Mouse (Mus musculus) forebrain, embryonic 15.5 days (tissue): ENCODE measurements around the gene Fsd1l. TPM values are rescaled to one million over a fixed set of nuclear protein-coding genes. Genes with fewer than 3 reads are reported as not detected.

Experiments used
- ATAC-seq: fragments of 200-750 bp; cut with Nextera tagmentation; replicated peaks from 2 replicates; pipeline ENCODE4 v1.8.0; 2017; ENCODE audit warnings: mild to moderate bottlenecking, moderate TSS enrichment, moderate library complexity
- H3K27ac ChIP-seq: fragments of 300-500 bp; sonication (generic); replicated peaks from 2 replicates; pipeline ENCODE4 v1.5.1; 2015; ENCODE audit warnings: mild to moderate bottlenecking, inconsistent platforms
- H3K27me3 ChIP-seq: fragments of 300-500 bp; sonication (generic); 2 replicates; pipeline ENCODE4 v1.6.1; 2015; ENCODE audit warnings: inconsistent platforms
- H3K36me3 ChIP-seq: fragments of 300-500 bp; sonication (generic); 2 replicates; pipeline ENCODE4 v1.6.1; 2015; ENCODE audit warnings: mild to moderate bottlenecking, inconsistent platforms
- H3K4me1 ChIP-seq: fragments of 300-500 bp; sonication (generic); 2 replicates; pipeline ENCODE4 v1.6.1; 2015; ENCODE audit warnings: inconsistent platforms
- H3K4me2 ChIP-seq: fragments of 300-500 bp; sonication (generic); replicated peaks from 2 replicates; pipeline ENCODE4 v1.6.1; 2015; ENCODE audit warnings: mild to moderate bottlenecking, inconsistent platforms
- H3K4me3 ChIP-seq: fragments of 300-500 bp; sonication (generic); 2 replicates; pipeline ENCODE4 v1.5.1; 2015; ENCODE audit warnings: mild to moderate bottlenecking, inconsistent platforms
- H3K9ac ChIP-seq: fragments of 300-500 bp; sonication (generic); replicated peaks from 2 replicates; pipeline ENCODE4 v1.6.1; 2015; ENCODE audit warnings: mild to moderate bottlenecking, inconsistent platforms
- H3K9me3 ChIP-seq: fragments of 300-500 bp; sonication (generic); 2 replicates; pipeline ENCODE4 v1.6.1; 2016; ENCODE audit warnings: inconsistent platforms
- WGBS: fragments of 180-500 bp; shearing (Covaris S2); methylation state at CpG from one replicate; pipeline ENCODE4 v1.1.7; 2015; ENCODE audit warnings: mixed read lengths; 5-methylcytosine and 5-hydroxymethylcytosine counted together
- polyA plus RNA-seq: library from polyadenylated mRNA; unstranded; fragments of >200 nt; fragmentation: Nextera tagmentation; extraction: Ambion mirVana; gene quantifications from 2 replicates; pipeline ENCODE4 v1.2.1, GENCODE M21; 2015

Fsd1l gene
- polyA plus RNA-seq, 1 experiment from 2014 or later, result 47.6 TPM

- no peak for ATAC-seq
- no peaks in the 10 kb centered on the region for H3K27me3 ChIP-seq
- H3K9ac ChIP-seq, result no peak overlapping the region
- WGBS, result 37% methylated on average over 15 of the region's 15 CpGs
- no peaks in the 10 kb centered on the region for H3K9me3 ChIP-seq
- H3K4me3 ChIP-seq, result no peak overlapping the region
- no peak overlapping the region for H3K4me2 ChIP-seq
- peaks cover 7% of the 10 kb centered on the region; the same call in 1 of the 2 replicates for H3K4me1 ChIP-seq
- H3K27ac ChIP-seq, result no peak overlapping the region
- H3K36me3 ChIP-seq, result no peaks in the 10 kb centered on the region
These were observed 35.0 kb upstream of the Fsd1l start for GRCm38 (mm10) chr4:53596063-53596895.

GRCm38 (mm10) chr4:53600462-53600861 is 30.8 kb upstream of the Fsd1l start:
- H3K9me3 ChIP-seq, result no peaks in the 10 kb centered on the region
- peaks cover 7% of the 10 kb centered on the region; the same call in 1 of the 2 replicates for H3K4me1 ChIP-seq
- whole genome bisulfite sequencing, result 37% methylated on average over 6 of the region's 6 CpGs
- H3K9ac ChIP-seq, result no peak overlapping the region
- H3K36me3 ChIP-seq, result no peaks in the 10 kb centered on the region
- no peak for ATAC-seq
- no peaks in the 10 kb centered on the region for H3K27me3 ChIP-seq
- H3K27ac ChIP-seq, result no peak overlapping the region
- H3K4me3 ChIP-seq, result no peak overlapping the region
- H3K4me2 ChIP-seq, result no peak overlapping the region

GRCm38 (mm10) chr4:53614576-53615225 is 16.6 kb upstream of the Fsd1l start:
- Histone ChIP-seq H3K9me3 (no peaks in the 10 kb centered on the region), H3K4me3 (no peak overlapping the region), H3K27me3 (no peaks in the 10 kb centered on the region), H3K27ac (no peak overlapping the region), H3K4me2 (no peak overlapping the region), H3K4me1 (no peaks in the 10 kb centered on the region), H3K36me3 (no peaks in the 10 kb centered on the region), H3K9ac (no peak overlapping the region)
- WGBS, result 89% methylated on average over 5 of the region's 5 CpGs
- no peak for ATAC-seq

- Histone ChIP-seq H3K4me2 (no peak overlapping the region), H3K27me3 (no peaks in the 10 kb centered on the region), H3K4me3 (no peak overlapping the region), H3K9me3 (no peaks in the 10 kb centered on the region), H3K4me1 (no peaks in the 10 kb centered on the region), H3K27ac (no peak overlapping the region), H3K36me3 (no peaks in the 10 kb centered on the region), H3K9ac (no peak overlapping the region)
- ATAC-seq, result no peak
- WGBS, result 28% methylated on average over 3 of the region's 3 CpGs
These were observed 13.3 kb upstream of the Fsd1l start for GRCm38 (mm10) chr4:53617968-53618367.

- Histone ChIP-seq H3K27ac (no peak overlapping the region), H3K36me3 (no peaks in the 10 kb centered on the region), H3K27me3 (no peaks in the 10 kb centered on the region), H3K4me2 (no peak overlapping the region), H3K4me1 (peaks cover 9% of the 10 kb centered on the region), H3K4me3 (no peak overlapping the region), H3K9ac (no peak overlapping the region), H3K9me3 (no peaks in the 10 kb centered on the region)
- ATAC-seq, result no peak
- 85% methylated on average over 6 of the region's 6 CpGs for WGBS
These were observed 11.2 kb upstream of the Fsd1l start for GRCm38 (mm10) chr4:53620104-53620503.

GRCm38 (mm10) chr4:53621084-53621483 is 10.2 kb upstream of the Fsd1l start:
- 82% methylated on average over 6 of the region's 6 CpGs for WGBS
- H3K27ac ChIP-seq, result no peak overlapping the region
- H3K9me3 ChIP-seq, result no peaks in the 10 kb centered on the region
- H3K4me3 ChIP-seq, result no peak overlapping the region
- H3K4me2 ChIP-seq, result no peak overlapping the region
- H3K36me3 ChIP-seq, result no peaks in the 10 kb centered on the region
- peaks cover 14% of the 10 kb centered on the region for H3K4me1 ChIP-seq
- no peak overlapping the region for H3K9ac ChIP-seq
- ATAC-seq, result no peak
- no peaks in the 10 kb centered on the region for H3K27me3 ChIP-seq

GRCm38 (mm10) chr4:53621490-53621889 is 9.8 kb upstream of the Fsd1l start:
- ATAC-seq, result no peak
- 86% methylated on average over 5 of the region's 5 CpGs for WGBS

GRCm38 (mm10) chr4:53623711-53624110 is 7.6 kb upstream of the Fsd1l start:
- H3K4me3 ChIP-seq, result no peak overlapping the region
- no peaks in the 10 kb centered on the region for H3K9me3 ChIP-seq
- ATAC-seq, result peak; percentile 82
- H3K27ac ChIP-seq, result peak overlapping the region; percentile 50; the same call in 1 of the 2 replicates
- no peaks in the 10 kb centered on the region for H3K27me3 ChIP-seq
- H3K4me1 ChIP-seq, result peaks cover 14% of the 10 kb centered on the region
- no peak overlapping the region for H3K4me2 ChIP-seq
- H3K36me3 ChIP-seq, result no peaks in the 10 kb centered on the region
- H3K9ac ChIP-seq, result no peak overlapping the region
- 76% methylated on average over 1 of the region's 1 CpGs for WGBS

More at GRCm38 (mm10) chr4:53621490-53621889, 9.8 kb upstream of the Fsd1l start:
- Histone ChIP-seq H3K9me3 (no peaks in the 10 kb centered on the region), H3K36me3 (no peaks in the 10 kb centered on the region), H3K4me1 (peaks cover 14% of the 10 kb centered on the region), H3K27ac (no peak overlapping the region), H3K4me2 (no peak overlapping the region), H3K4me3 (no peak overlapping the region), H3K9ac (no peak overlapping the region), H3K27me3 (no peaks in the 10 kb centered on the region)

GRCm38 (mm10) chr4:53624816-53625215 is 6.5 kb upstream of the Fsd1l start:
- Histone ChIP-seq H3K4me3 (no peak overlapping the region), H3K27me3 (no peaks in the 10 kb centered on the region), H3K4me1 (peaks cover 14% of the 10 kb centered on the region), H3K27ac (peak overlapping the region; percentile 59), H3K9me3 (no peaks in the 10 kb centered on the region), H3K36me3 (no peaks in the 10 kb centered on the region), H3K4me2 (no peak overlapping the region), H3K9ac (no peak overlapping the region)
- ATAC-seq, result peak; percentile 53
- 18% methylated on average over 4 of the region's 4 CpGs for WGBS

GRCm38 (mm10) chr4:53625263-53625662 is 6.0 kb upstream of the Fsd1l start:
- H3K9me3 ChIP-seq, result no peaks in the 10 kb centered on the region
- H3K27me3 ChIP-seq, result no peaks in the 10 kb centered on the region
- WGBS, result 65% methylated on average over 3 of the region's 3 CpGs
- no peak overlapping the region for H3K9ac ChIP-seq
- no peak overlapping the region for H3K4me2 ChIP-seq
- H3K4me3 ChIP-seq, result no peak overlapping the region
- ATAC-seq, result no peak
- H3K4me1 ChIP-seq, result peaks cover 16% of the 10 kb centered on the region
- H3K27ac ChIP-seq, result peak overlapping the region; percentile 59
- no peaks in the 10 kb centered on the region for H3K36me3 ChIP-seq

GRCm38 (mm10) chr4:53628924-53629323 is 2.3 kb upstream of the Fsd1l start:
- ATAC-seq, result no peak
- no peaks in the 10 kb centered on the region for H3K36me3 ChIP-seq

GRCm38 (mm10) chr4:53630963-53631315 is 332 bp upstream of the Fsd1l start:
- peak; percentile 73; the same call in 1 of the 2 replicates for ATAC-seq
- Histone ChIP-seq H3K4me1 (peaks cover 46% of the 10 kb centered on the region), H3K9ac (peak overlapping the region; percentile 92), H3K27ac (peak overlapping the region; percentile 93), H3K36me3 (no peaks in the 10 kb centered on the region), H3K27me3 (no peaks in the 10 kb centered on the region), H3K4me3 (peak overlapping the region; percentile 93), H3K9me3 (no peaks in the 10 kb centered on the region), H3K4me2 (peak overlapping the region; percentile 75)
- WGBS, result 3% methylated on average over 12 of the region's 12 CpGs

More at GRCm38 (mm10) chr4:53628924-53629323, 2.3 kb upstream of the Fsd1l start:
- Histone ChIP-seq H3K4me3 (no peak overlapping the region), H3K27ac (no peak overlapping the region), H3K4me2 (no peak overlapping the region), H3K27me3 (no peaks in the 10 kb centered on the region), H3K9ac (no peak overlapping the region), H3K4me1 (peaks cover 41% of the 10 kb centered on the region), H3K9me3 (no peaks in the 10 kb centered on the region)
- WGBS, result 74% methylated on average over 4 of the region's 4 CpGs
